Mouse (Mus musculus): ENCODE results near the gene Gm9803.

Gm9803 gene

DNA sequence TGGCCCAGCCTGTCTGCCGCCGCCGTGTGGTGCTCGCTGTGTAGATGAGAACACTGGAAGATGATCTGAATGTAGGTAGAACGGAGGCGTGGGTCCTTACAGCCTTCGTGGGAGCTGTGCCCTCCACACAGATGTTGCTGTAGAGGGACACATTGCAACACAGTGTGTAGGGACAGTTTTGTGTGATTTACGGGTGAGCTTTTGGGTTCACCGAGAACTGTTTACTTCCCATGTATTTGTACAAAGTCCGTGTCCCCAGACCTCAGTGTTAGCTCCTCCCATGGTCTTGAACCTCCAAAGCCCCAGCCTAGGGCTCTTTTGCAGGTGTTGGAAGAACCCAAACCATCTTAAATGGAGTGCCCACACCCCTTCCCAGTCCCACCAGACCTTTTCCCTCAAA, 10.9 kb upstream of the Gm9803 start:
- no peak for DNase-seq (ENCODE audit: low read depth, low spot score)

- peak; percentile 32 for DNase-seq (ENCODE audit: low read depth, low spot score)
Measured at GRCm38 (mm10) chr10:43516992-43517660, 6.8 kb upstream of the Gm9803 start.

GRCm38 (mm10) chr10:43517836-43518235, 6.0 kb upstream of the Gm9803 start:
- DNase-seq (ENCODE audit: low read depth, low spot score) = no peak

- no peak for DNase-seq (ENCODE audit: low read depth, low spot score)
Measured at GRCm38 (mm10) chr10:43518368-43518767, 5.5 kb upstream of the Gm9803 start.

DNA sequence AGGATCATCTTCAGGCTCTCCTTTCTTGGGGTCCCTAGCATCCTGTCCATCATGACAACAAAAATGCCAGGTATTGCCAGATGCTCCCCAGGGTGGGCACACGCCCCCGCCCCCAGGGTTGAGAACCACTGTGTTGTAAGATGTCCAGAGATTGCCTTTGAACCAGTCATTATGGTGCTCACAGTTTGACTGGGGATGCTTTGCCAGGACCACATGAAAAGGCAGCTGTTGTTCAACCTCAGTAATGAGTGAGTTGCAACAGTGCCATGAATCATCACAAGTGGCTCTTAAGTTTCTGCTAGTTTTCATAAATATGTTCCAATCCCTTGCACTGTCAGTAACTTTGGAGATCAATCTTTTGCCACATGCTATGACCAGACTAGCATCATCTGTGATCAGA, 3.9 kb upstream of the Gm9803 start:
- no peak for DNase-seq (ENCODE audit: low read depth, low spot score)

DNA sequence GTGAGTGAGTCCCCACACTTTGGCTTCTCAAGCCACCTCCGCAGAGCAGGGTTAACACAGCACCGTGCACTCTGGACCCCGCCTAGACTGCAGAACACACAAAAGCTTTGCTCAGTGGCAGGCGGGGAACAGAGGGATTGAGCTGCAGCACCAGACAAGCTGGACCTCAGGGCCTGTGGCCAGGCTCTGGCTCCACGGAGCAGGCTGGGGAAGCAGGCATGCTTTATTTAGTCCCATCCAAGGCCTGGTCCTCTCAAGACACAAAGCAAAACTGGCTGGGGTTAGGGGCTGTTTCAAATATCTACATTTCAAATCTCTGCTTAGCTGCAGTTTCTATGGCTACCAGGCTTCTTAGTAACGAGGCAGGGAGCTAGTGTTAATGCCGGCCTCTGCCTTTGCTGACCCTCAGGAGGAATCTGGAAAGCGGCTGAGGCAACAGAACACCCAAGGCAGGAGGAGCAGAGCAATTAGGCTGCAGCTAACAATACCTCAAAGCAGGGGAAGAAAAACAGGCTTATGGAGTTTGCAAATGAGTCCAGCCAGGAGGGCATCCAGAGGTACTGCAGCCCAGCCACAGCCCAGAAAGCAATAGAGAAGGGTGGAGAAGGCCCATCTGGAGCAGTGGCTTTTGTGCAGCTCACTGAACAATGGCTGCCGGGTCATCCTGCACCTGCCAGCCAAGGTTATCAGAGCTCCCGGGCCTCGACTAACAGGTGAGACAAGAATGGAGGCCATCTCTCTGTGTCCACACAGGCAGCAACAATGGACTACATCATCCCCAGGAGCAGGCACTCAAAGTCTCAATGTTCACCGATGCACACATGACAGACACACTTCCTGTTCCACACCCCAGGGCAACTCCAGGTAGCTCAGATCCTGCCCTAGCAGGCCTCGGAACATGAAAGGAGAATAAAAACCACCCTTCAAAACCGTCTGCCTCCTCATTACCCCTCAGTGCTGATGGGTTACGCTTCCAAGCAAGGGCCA, 3.7 kb downstream of the Gm9803 start:
- DNase-seq (ENCODE audit: low read depth, low spot score) = peak; percentile 26

DNA sequence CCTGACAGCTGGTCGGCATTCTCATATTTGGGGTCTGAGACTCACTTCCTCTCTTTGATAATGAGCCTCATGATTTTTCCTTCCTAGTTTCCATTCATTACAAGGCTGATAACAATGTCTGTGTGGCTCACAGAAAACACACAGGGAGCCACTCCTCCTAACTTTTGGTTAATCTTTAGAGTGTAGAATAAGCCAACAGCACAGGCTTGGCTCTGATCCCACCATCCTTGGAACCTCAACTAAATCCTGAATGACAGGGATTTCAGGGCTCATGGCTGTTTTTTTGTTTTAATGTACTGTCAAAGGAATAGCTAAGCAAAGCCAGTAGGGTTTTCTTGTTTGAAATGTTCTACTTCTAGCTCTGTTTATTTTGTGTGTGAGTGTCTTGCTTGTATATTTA, 10.5 kb downstream of the Gm9803 start:
- DNase-seq (ENCODE audit: low read depth, low spot score) = no peak

DNA sequence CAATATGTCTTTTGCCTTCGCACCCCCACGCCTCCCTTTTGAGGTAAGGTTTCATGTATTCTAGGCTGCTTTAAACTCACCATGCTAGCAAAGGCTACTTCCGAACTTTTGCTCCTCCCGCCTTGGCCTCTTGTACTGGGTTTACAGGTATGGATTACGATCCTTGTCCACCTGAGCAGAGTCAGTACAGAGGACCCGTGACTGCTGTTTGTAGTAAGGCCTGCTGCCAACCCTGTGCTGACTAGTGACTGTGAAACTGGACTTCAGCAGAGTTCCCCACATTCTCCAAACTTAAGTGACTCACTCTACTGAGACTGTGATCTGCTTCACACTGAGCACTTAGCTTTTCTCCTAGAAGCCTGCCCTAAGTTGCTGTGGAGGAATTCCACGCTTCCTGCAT, 13.8 kb downstream of the Gm9803 start:
- no peak for DNase-seq (ENCODE audit: low read depth, low spot score)

DNA sequence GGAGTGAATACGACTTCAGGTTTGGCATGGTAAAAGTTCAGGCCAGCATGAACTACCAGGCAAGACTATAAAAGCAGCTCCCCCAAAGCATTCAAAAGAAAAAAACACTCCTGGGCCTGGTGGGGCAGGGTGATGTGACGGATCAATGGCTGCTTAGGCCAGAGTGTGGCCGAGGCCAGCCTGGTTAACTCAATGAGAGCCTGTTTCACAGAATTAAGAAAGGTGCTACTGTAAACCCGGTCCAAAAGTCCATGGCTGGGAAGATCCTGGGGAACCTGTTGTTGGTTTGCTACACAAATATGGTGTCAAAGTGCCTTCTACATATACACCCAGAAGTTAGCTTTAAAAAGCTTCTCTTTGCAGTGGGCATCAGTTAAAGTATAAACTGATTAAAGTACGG, 14.9 kb downstream of the Gm9803 start:
- DNase-seq (ENCODE audit: low read depth, low spot score) = no peak

- DNase-seq (ENCODE audit: low read depth, low spot score) = no peak
Measured at GRCm38 (mm10) chr10:43539746-43540310, 15.9 kb downstream of the Gm9803 start.

- peak; percentile 96 for DNase-seq (ENCODE audit: low read depth, low spot score)
Measured at GRCm38 (mm10) chr10:43540442-43541152, 16.7 kb downstream of the Gm9803 start, which contains the start of gene 1700021F05Rik. TSS of gene 1700021F05Rik (minus strand) at chr10:43540994.

- DNase-seq (ENCODE audit: low read depth, low spot score) = no peak
Measured at GRCm38 (mm10) chr10:43541153-43541544, 17.3 kb downstream of the Gm9803 start.

- peak; percentile 73 for DNase-seq (ENCODE audit: low read depth, low spot score)
Measured at GRCm38 (mm10) chr10:43549411-43549810, 25.5 kb downstream of the Gm9803 start.

DNA sequence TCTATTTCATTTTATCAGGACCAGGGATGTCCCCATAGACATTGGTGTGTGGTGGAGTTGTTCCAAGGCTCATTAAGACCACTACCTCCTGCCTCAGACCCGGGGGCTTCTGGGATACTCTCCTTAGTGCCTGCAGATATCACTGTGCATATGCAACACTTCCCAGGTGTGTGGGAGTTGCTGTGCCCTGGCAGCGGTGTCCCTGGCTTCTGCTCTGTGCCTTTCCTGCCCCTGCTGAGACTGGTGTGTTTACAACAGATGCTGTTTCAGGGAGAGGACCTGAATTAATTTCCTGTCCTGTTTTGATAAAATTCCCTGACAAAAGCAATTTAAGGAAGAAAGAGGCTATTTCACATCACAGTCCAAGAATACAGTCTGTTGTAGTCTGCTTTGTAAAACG, 27.0 kb downstream of the Gm9803 start:
- no peak for DNase-seq (ENCODE audit: low read depth, low spot score)

GRCm38 (mm10) chr10:43551388-43551787, 27.5 kb downstream of the Gm9803 start:
- peak; percentile 96 for DNase-seq (ENCODE audit: low read depth, low spot score)

- no peak for DNase-seq (ENCODE audit: low read depth, low spot score)
Measured at GRCm38 (mm10) chr10:43557630-43558165, 33.8 kb downstream of the Gm9803 start.

GRCm38 (mm10) chr10:43559313-43559712, 35.4 kb downstream of the Gm9803 start:
- DNase-seq (ENCODE audit: low read depth, low spot score) = no peak

DNA sequence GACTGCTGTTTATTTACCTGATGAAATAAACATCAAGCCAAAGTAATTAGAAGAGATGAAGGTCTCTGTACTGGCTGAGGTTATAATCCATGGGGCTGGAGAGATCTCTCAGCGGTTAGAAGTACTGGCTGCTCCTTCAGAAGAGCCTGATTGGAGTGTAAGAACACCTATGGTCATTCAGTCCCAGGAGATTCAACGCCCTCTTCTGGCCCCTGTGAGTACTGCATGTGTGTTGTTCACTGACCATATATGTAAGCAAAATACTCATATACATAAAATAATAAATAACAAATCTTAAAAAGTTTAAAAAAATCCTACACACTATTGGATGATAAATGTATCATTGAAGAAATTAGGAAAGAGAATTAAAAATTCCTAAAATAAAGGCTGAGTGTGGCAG, 36.9 kb downstream of the Gm9803 start:
- peak; percentile 66 for DNase-seq (ENCODE audit: low read depth, low spot score)

DNA sequence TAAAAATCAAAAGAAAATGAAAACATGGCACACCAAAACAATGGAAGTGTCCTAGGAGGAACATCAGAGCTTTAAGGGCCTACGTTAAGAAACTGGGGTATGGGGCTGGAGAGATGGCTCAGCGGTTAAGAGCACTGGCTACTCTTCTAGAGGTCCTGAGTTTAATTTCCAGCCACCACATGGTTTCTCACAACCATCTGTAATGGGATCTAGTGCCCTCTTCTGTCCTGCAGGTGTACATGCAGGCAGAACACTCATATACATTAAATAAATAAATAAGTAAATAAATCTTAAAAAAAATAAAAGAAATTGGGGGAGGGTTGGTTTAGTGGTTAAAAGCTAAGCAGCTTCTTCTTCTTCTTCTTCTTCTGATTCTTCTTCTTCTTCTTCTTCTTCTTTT, 37.4 kb downstream of the Gm9803 start:
- peak; percentile 61 for DNase-seq (ENCODE audit: low read depth, low spot score)

Measured in ES-CJ7 (cell line).